Mouse (Mus musculus) neural tube, embryonic 11.5 days (tissue): ENCODE data around the gene Pan3. TPM values are rescaled to one million over a fixed set of nuclear protein-coding genes. Genes with fewer than 3 reads are reported as not detected.
"Not testable (repeated sequence)": the region's sequence is repeated elsewhere in the genome, so short reads cannot be mapped to it uniquely, and the experiment has no call there.

Experiments used
- ATAC-seq: fragments of 200-750 bp; cut with Nextera tagmentation; 2 replicates; pipeline ENCODE4 v1.8.0; 2017; ENCODE audit warnings: moderate number of reproducible peaks, mild to moderate bottlenecking, moderate TSS enrichment, moderate library complexity; ENCODE audit not compliant: insufficient read depth, low FRiP score, low TSS enrichment
- DNase-seq: peaks from one replicate; pipeline ENCODE4 v3.0.0-alpha.2; 2015; ENCODE audit warnings: low spot score
- H3K27ac ChIP-seq: fragments of 300-500 bp; sonication (generic); 2 replicates; pipeline ENCODE4 v1.5.1; 2014; ENCODE audit warnings: low read depth, mild to moderate bottlenecking, low read length
- H3K27me3 ChIP-seq: fragments of 300-500 bp; sonication (generic); 2 replicates; pipeline ENCODE4 v1.6.1; 2014; ENCODE audit warnings: mild to moderate bottlenecking, low read length, mixed read lengths; ENCODE audit not compliant: control insufficient read depth, insufficient read depth
- H3K36me3 ChIP-seq: fragments of 300-500 bp; sonication (generic); 2 replicates; pipeline ENCODE4 v1.6.1; 2014; ENCODE audit warnings: mild to moderate bottlenecking, low read length, moderate library complexity, mixed read lengths; ENCODE audit not compliant: control insufficient read depth, insufficient read depth
- H3K4me1 ChIP-seq: fragments of 300-500 bp; sonication (generic); 2 replicates; pipeline ENCODE4 v1.6.1; 2014; ENCODE audit warnings: low read length, mixed read lengths; ENCODE audit not compliant: control insufficient read depth, insufficient read depth
- H3K4me2 ChIP-seq: fragments of 300-500 bp; sonication (generic); 2 replicates; pipeline ENCODE4 v1.6.1; 2014; ENCODE audit warnings: low read depth, mild to moderate bottlenecking, moderate library complexity
- H3K4me3 ChIP-seq: fragments of 300-500 bp; sonication (generic); 2 replicates; pipeline ENCODE4 v1.5.1; 2014; ENCODE audit warnings: low read depth, low read length
- H3K9ac ChIP-seq: fragments of 300-500 bp; sonication (generic); 2 replicates; pipeline ENCODE4 v1.6.1; 2014; ENCODE audit warnings: mild to moderate bottlenecking, low read length
- H3K9me3 ChIP-seq: fragments of 300-500 bp; sonication (generic); 2 replicates; pipeline ENCODE4 v1.6.1; 2016; ENCODE audit warnings: low read length; ENCODE audit not compliant: control insufficient read depth
- WGBS: fragments of 180-500 bp; shearing (Covaris S2); extraction: QIAGEN DNeasy Blood & Tissue Kit; methylation state at CpG from one replicate; pipeline ENCODE4 v1.1.7; 2014; 5-methylcytosine and 5-hydroxymethylcytosine counted together
- polyA plus RNA-seq: library from polyadenylated mRNA; unstranded; fragments of >200 nt; fragmentation: Nextera tagmentation; extraction: Ambion mirVana; gene quantifications from 2 replicates; pipeline ENCODE4 v1.2.1, GENCODE M21; 2014

Pan3 gene
- polyA plus RNA-seq, 1 experiment from 2014 or later, result 52.9 TPM

DNA sequence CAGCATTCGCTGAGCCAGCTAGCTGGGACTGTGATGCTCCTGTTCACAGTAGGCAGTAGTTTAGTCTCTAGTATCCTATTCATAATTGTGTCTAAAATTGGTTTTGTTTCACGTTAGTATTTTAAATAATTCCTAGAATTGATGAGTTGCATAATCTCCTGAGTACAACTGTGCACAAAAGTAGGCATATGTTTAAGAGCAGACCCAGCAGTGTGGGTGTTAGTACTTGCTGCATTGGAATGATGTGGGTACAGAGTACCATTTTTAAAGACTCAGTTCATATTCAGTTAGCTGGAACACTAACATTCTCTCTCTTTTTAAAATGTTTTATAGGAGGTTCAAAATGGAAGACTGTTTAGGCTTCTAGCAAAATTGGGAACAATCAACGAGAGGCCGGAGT is 109.4 kb downstream of the Pan3 start:
- Histone ChIP-seq H3K27me3 (no peaks in the 10 kb centered on the region), H3K36me3 (peaks cover 4% of the 10 kb centered on the region; the same call in 1 of the 2 replicates), H3K4me3 (no peak overlapping the region), H3K27ac (no peak overlapping the region), H3K4me1 (no peaks in the 10 kb centered on the region), H3K4me2 (no peak overlapping the region), H3K9ac (no peak overlapping the region), H3K9me3 (no peaks in the 10 kb centered on the region)
- DNase-seq (no peak), ATAC-seq (no peak)
- WGBS, result 96% methylated on average over 4 of the region's 4 CpGs

DNA sequence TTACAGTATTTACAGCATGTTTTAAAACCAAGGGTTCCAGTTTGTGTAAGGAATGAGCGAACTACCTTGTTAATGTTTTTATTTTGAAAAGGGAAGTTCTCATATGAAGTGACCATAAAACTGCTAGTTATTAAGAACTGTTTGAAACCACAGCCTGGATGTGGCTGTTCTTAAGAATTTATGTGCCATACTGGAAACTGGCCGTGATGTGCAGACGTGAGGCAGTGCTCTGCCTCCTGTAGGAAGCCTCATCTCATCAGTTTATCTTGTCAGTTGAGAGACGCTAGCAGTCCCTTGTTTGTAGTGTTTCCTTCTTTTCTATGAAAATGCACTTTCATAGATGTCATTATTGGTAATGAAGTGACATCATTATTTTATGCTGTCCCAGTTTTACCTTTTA is 109.9 kb downstream of the Pan3 start:
- Histone ChIP-seq H3K9ac (no peak overlapping the region), H3K27me3 (no peaks in the 10 kb centered on the region), H3K27ac (no peak overlapping the region), H3K4me3 (no peak overlapping the region), H3K36me3 (peaks cover 4% of the 10 kb centered on the region), H3K4me1 (no peaks in the 10 kb centered on the region), H3K9me3 (no peaks in the 10 kb centered on the region), H3K4me2 (no peak overlapping the region)
- WGBS, result 92% methylated on average over 4 of the region's 4 CpGs
- DNase-seq (no peak), ATAC-seq (no peak)

DNA sequence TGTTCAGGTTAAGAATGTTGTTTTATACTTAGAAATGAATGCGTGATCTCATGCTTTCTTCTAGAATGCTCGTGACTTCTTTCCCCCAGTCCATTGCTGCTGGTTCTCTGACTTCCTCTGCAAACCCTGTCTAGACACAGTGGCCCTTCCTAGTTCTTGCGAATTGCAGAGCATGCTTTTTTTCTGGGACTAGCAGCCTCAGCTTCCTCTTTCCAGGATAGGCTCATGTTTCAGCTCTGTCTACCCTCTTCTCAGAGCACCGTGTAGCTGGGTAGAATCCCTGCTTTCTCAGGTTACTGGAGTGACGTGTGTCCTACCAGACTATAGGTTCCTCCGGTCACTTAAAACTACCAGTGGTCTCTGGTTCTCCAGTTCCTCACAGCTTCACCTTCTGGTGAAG is 112.3 kb downstream of the Pan3 start:
- no peak overlapping the region for H3K27ac ChIP-seq
- H3K9ac ChIP-seq, result no peak overlapping the region
- DNase-seq (no peak), ATAC-seq (no peak)
- 84% methylated on average over 6 of the region's 6 CpGs for WGBS
- no peaks in the 10 kb centered on the region for H3K27me3 ChIP-seq
- H3K4me1 ChIP-seq, result no peaks in the 10 kb centered on the region
- no peak overlapping the region for H3K4me3 ChIP-seq
- peaks cover 4% of the 10 kb centered on the region for H3K36me3 ChIP-seq
- no peak overlapping the region for H3K4me2 ChIP-seq
- no peaks in the 10 kb centered on the region for H3K9me3 ChIP-seq

DNA sequence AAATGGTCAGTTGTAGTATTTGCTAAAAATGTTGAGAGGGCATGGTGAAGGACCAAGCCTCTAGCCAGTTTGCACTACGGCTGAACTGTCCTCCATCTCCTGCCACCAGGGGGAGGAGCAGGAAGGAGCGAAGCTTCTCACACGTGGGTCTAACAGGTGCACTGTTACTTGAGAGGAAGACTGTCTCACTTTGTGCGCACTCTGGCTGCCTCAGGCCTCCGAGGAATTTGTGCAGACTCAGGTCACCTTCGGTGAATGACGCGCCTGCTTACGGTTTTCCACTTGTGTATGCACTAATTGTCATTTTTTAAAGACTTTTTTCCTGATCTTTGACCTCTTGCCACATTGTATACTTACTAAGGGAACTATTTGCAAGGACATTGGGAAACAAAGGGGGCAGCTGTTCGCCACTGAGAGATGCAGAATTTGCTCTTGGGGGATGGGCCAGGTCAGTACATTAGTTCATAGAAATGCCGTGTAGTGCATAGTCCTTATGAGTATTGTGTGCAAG is 115.8 kb downstream of the Pan3 start:
- Histone ChIP-seq H3K4me1 (no peaks in the 10 kb centered on the region), H3K27ac (no peak overlapping the region), H3K36me3 (peaks cover 2% of the 10 kb centered on the region), H3K9ac (no peak overlapping the region), H3K9me3 (no peaks in the 10 kb centered on the region), H3K4me2 (no peak overlapping the region), H3K27me3 (no peaks in the 10 kb centered on the region), H3K4me3 (no peak overlapping the region)
- ATAC-seq (no peak), DNase-seq (peak; percentile 25)
- WGBS, result 75% methylated on average over 11 of the region's 11 CpGs

DNA sequence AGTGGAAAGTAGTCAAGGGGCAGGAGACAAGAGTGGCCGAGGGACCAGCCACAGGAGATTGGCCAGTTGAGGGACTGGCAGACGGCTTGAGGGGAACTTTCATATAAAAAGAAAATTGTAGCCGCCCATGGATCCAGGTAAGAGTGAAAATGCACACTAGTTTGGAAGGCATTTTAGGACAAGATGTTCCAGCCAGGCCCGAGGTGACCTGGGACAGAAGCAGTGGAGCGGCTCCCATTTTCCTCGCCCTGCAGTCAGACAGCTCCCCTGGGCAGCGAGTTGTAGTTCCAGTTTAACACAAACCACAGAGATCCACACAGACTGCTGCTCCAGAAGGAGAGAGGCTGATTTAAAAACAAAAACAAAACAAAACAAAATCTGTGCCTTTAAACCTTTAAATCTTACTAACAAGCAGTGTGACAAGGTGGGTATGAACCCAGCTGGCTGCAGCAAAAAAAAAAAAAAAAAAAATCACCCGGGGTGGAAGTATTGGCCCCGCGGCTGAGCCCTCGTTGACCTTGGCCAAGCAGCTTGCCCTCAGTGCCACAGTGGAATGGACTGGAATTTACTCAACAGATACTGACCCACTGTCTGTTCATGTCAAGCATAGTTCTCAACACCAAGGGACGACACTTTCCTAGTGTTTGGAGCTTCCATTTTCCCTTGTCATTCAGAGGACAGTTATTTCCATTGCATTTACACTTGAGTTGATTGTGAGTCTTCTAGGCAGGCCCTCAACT is 119.2 kb downstream of the Pan3 start:
- Histone ChIP-seq H3K4me3 (no peak overlapping the region), H3K4me2 (no peak overlapping the region), H3K36me3 (peaks cover 2% of the 10 kb centered on the region), H3K9ac (no peak overlapping the region), H3K27me3 (no peaks in the 10 kb centered on the region), H3K27ac (no peak overlapping the region), H3K4me1 (no peaks in the 10 kb centered on the region), H3K9me3 (no peaks in the 10 kb centered on the region)
- ATAC-seq, result no peak
- no peak for DNase-seq
- WGBS, result 94% methylated on average over 12 of the region's 12 CpGs

DNA sequence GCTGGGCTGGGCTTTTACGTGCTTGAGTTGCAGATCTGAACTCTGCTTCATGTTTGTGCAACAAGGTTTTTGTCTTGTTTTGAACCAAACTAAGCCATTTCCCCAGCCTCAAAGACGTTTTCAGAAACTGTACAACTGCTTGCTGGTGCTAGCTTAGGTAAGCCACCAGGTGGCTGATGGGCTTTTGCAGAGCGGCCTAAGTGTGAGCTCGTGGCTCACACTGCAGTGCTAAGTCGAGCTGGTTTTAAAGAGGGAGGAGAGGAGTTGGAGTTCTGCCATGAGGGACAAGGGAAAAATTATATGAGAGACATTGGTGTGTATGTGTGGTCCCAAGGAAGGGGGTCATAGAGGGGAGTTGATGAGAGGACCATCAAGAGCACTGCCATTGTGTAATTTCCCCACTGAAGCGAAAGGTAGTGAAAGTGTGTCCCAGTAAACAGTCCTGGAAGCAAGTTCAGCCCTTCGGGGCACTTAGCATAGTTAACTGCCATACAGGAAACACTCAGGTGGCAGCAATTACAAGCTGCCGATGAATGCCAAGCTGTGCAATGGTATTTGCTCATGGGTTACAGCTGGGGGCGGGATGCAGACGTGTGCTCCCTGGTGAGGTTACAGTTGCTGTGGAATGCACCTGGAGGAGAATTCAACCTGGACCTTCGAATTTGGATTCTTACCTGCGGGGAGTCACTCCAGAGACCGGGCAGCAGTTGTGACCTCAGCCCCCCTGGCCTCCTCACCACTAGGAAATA is 122.1 kb downstream of the Pan3 start:
- H3K27me3 ChIP-seq, result no peaks in the 10 kb centered on the region

DNA sequence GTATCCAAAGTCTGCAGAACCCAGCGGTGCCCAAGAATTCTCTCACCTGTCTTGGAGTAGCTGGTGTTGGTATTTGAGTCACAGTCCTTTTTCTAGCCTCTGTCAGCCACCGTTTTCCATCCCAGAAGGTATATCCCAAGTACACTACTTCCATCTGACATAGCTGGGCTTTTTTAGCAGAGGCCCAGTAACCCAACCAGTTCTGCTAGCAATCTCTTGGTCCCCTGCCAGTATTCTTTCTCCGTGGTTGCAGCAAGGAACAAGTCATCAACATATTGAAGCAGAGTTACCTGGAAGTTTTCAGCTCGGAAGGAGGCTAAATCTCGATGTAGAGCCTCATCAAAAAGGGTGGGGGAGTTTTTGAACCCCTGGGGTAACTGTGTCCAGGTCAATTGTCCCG is 127.7 kb downstream of the Pan3 start:
- H3K36me3 ChIP-seq, H3K4me1 ChIP-seq, H3K9me3 ChIP-seq, H3K4me2 ChIP-seq, ATAC-seq, DNase-seq, H3K9ac ChIP-seq, H3K27me3 ChIP-seq, H3K27ac ChIP-seq, H3K4me3 ChIP-seq: not testable (repeated sequence)
- 75% methylated on average over 5 of the region's 6 CpGs for WGBS

More for the DNA sequence above, 122.1 kb downstream of the Pan3 start:
- Histone ChIP-seq H3K4me1 (no peaks in the 10 kb centered on the region), H3K36me3 (peaks cover 2% of the 10 kb centered on the region; the same call in 1 of the 2 replicates), H3K4me2 (no peak overlapping the region), H3K9ac (no peak overlapping the region), H3K4me3 (no peak overlapping the region), H3K27ac (no peak overlapping the region), H3K9me3 (no peaks in the 10 kb centered on the region)
- ATAC-seq (no peak), DNase-seq (no peak)
- WGBS, result 81% methylated on average over 13 of the region's 13 CpGs

DNA sequence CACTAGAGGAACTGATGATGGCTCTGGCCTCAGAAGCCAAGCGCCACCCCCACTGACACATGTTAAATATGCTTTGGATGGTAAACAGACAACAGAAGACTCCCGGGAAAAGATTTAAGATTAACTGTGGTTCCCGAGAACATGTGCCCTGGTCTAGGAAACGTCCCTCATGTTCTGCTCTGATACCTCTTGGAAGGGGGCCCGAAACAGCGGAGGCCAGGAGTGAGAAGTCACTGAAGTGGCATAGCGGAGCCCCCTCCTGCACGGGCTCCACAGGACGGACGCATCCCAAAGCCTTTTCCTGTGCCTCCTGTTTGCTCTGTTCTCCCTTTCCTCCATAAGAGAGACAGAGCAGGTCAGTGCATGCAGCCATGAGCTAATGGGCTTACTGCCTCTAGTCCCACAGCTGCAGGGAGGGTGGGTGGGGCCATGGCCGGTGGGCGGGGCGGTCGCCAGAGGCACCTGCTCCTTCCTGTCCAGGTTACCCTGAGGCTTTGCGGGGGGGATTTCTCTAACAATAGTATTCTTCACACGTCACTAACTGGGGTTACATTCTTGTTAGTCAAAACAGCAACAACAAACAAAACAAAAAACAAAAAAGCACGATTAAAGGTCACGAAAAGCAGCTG is 133.7 kb downstream of the Pan3 start:
- Histone ChIP-seq H3K4me1 (no peaks in the 10 kb centered on the region), H3K27ac (no peak overlapping the region), H3K27me3 (no peaks in the 10 kb centered on the region), H3K9me3 (no peaks in the 10 kb centered on the region), H3K36me3 (no peaks in the 10 kb centered on the region), H3K9ac (no peak overlapping the region), H3K4me3 (no peak overlapping the region), H3K4me2 (0 out of 2 replicates have a peak overlapping the region, but pooled peaks have one; percentile 5)
- DNase-seq, result no peak
- 47% methylated on average over 18 of the region's 18 CpGs for WGBS
- ATAC-seq, result no peak
